Mouse (Mus musculus) gastrocnemius, adult 18-20 months (tissue): Measurements from ENCODE around the gene Rflnb. TPM values are rescaled to one million over a fixed set of nuclear protein-coding genes. Genes with fewer than 3 reads are reported as not detected.

ENCODE experiments used
- DNase-seq: peaks from one replicate; pipeline ENCODE4 v3.0.0; 2021; ENCODE audit warnings: low spot score
- total RNA-seq, 2 experiments: library from RNA; stranded (reverse); gene quantifications; 2 replicates each; pipeline ENCODE4 v1.2.3; 2021

Rflnb gene
- total RNA-seq, 2 experiments from 2014 or later = 10.9 to 16.1 TPM

- DNase-seq = no peak
These were observed 35.1 kb downstream of the Rflnb start for GRCm38 (mm10) chr11:75992481-75992880.

GRCm38 (mm10) chr11:75991911-75992310, 35.7 kb downstream of the Rflnb start:
- DNase-seq = no peak

- no peak for DNase-seq
These were observed 36.4 kb downstream of the Rflnb start for GRCm38 (mm10) chr11:75990965-75991835.

- no peak for DNase-seq
These were observed 41.6 kb downstream of the Rflnb start for GRCm38 (mm10) chr11:75985948-75986347.

- DNase-seq = no peak
These were observed 43.0 kb downstream of the Rflnb start for GRCm38 (mm10) chr11:75984581-75984980.

- no peak for DNase-seq
These were observed 44.4 kb downstream of the Rflnb start for GRCm38 (mm10) chr11:75983194-75983593.

DNA sequence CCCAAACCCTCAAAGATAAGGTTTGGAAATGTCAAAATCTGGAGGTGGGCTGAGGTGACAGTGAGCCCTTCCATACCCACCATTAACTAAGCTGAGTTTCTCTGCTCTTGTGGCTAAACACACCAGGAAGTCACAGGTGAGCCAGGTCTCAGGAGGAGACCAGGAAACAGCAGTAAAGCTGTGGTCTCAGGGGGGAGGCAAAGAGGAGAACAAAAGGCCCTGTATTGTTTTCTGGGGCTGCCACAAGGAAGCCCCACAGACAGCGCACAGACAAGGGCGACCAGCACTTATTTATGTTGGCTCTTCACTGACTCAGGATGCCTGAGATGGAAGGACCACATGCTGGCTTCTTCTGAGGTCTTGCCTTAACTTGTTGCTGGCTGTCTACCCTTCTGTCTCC, 47.2 kb downstream of the Rflnb start:
- no peak for DNase-seq

GRCm38 (mm10) chr11:75978051-75978450, 49.5 kb downstream of the Rflnb start:
- DNase-seq = no peak

GRCm38 (mm10) chr11:75976748-75977147, 50.8 kb downstream of the Rflnb start:
- DNase-seq = no peak

DNA sequence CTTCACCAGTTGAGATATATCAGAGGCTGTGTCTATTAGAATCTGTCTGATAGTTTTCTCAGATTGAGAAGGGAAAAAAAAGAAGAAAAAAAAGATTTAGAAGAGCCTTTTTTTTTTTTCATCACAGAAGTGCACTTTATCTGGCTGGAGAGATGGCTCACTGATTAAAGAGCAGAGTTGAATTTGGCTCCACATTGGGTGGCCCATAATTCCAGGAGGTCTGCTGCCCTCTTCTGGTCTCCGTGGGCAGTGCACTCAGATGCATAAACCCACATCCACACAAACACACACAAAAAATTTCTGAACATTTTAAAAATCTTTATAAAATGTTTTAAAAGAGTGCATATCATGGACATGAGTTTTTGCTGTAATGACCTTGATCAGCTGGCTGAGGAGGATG, 53.6 kb downstream of the Rflnb start:
- DNase-seq = no peak

DNA sequence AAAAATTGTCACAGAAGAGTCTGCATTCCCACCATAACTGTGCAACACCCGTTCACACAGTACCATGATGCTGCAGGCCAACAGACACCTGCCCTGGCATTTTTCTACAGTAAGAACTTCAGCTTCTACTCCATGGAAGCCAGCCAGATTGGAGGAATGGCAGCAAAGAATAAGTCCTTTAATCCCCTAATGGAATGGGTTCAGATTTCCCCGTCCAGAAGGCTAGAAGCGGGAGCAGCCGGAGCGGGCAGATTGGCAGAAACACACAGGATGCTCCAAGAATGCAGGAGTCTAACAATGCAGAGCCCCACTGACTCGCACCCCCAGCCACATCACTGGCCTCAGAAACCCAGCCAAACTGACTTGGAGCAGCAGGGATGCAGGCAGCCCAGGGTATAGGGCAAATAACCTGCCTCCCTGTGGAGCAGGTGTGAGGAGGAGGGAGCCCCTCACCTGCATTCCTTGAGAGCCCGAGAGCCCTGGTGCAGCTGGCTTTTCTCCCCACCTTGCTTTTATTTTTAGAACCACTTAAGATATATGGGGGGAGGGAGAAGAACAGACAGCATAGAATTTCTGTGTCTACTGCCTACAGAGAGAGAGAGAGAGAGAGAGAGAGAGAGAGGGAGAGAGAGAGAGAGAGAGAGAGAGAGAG, 54.5 kb downstream of the Rflnb start:
- DNase-seq = no peak

- no peak for DNase-seq
These were observed 55.4 kb downstream of the Rflnb start for GRCm38 (mm10) chr11:75972188-75972587.

DNA sequence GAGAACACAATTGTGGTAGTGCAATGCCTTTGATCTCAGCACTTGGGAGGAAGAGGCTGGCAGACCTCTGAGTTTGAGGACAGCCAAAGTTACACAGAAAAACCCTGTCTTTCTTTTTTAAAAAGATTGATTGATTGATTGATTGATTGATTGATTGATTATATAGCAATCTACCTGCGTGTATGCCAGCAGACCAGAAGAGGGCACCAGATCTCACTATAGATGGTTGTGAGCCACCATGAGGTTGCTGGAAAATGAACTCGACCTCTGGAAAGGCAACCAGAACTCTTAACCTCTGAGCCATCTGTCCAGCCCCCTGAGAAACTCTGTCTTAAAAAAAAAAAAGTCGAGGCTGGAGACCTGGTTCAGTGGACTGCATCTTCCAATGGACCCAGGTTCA, 57.0 kb downstream of the Rflnb start:
- DNase-seq = no peak

Other genes with a start within 250 kb of the Rflnb start
- 1 to 10 TPM in 1 of 2 experiments, under 1 TPM in 1; 0.45 to 2.7 TPM for gene Doc2b, start 231.7 kb downstream of the Rflnb start, total RNA-seq
- 10 to 100 TPM; 14.2 to 14.9 TPM for gene Rph3al, start 89.4 kb downstream of the Rflnb start, total RNA-seq
- gene 1700016K19Rik, start 27.9 kb downstream of the Rflnb start, total RNA-seq = not detected
- 10 to 100 TPM; 20.8 to 23.6 TPM for gene Vps53, start 151.9 kb upstream of the Rflnb start, total RNA-seq
- 1 to 10 TPM; 1.4 to 2.0 TPM for gene Fam57a, start 151.9 kb upstream of the Rflnb start, total RNA-seq
- gene Dbil5, start 189.8 kb upstream of the Rflnb start, total RNA-seq = not detected
- gene Gemin4, start 189.9 kb upstream of the Rflnb start, total RNA-seq = 1 to 10 TPM; 1.4 to 3.3 TPM
- 10 to 100 TPM; 11.1 to 16.6 TPM for gene Mrm3, start 215.9 kb upstream of the Rflnb start, total RNA-seq
- 10 to 100 TPM; 25.5 to 27.8 TPM for gene Glod4, start 215.9 kb upstream of the Rflnb start, total RNA-seq